Comparison of ENCODE assay signal across 19 mouse cellular contexts in genomic region chr8:109945153-109945632, GRCm38 (mm10). TPM values are rescaled to one million over a fixed set of nuclear protein-coding genes. Genes with fewer than 3 reads are reported as not detected.
A peak's percentile ranks its signal among the peaks of the same experiment; 100 is the strongest.
DNase-seq lines count a peak whose midpoint lies in the region; ATAC-seq and TF ChIP-seq lines count a peak whose summit lies in the region.
"Had no signal": no experiment of that assay in that cellular context is flagged by ENCODE, and none has a peak within 500 bp of the region (broad histone marks: within the 10 kb centered on the region; RNA-seq: fewer than 3 reads in every experiment).

No protein-coding gene starts in this region.

- WGBS in liver, adult 2 months: 72% methylated on average over 9 of the region's 9 CpGs
- 60% methylated on average over 9 of the region's 9 CpGs for WGBS in liver, embryonic 11.5 days
- 15% methylated on average over 9 of the region's 9 CpGs for WGBS in kidney, postnatal 0 days
- WGBS in stomach, postnatal 0 days: 37% methylated on average over 9 of the region's 9 CpGs
- WGBS in forebrain, embryonic 13.5 days: 62% methylated on average over 9 of the region's 9 CpGs

- no peak overlapping the region for H3K27ac ChIP-seq in liver, adult 2 months (replicated peaks; ENCODE audit: insufficient read depth, low read depth, low read length)
- no peak overlapping the region for H3K27ac ChIP-seq in liver, embryonic 11.5 days (ENCODE audit: low read depth, low read length)
- peak overlapping the region; percentile 60; the same call in 1 of the 2 replicates for H3K27ac ChIP-seq in embryonic fibroblast, embryonic 13.5 days (ENCODE audit: insufficient read depth, low read length)
- peak overlapping the region; percentile 64; the same call in 1 of the 2 replicates for H3K27ac ChIP-seq in kidney, postnatal 0 days
- H3K27ac ChIP-seq in stomach, postnatal 0 days (replicated peaks): no peak overlapping the region
- H3K27ac ChIP-seq in forebrain, embryonic 13.5 days: no peak overlapping the region
- H3K27ac ChIP-seq: liver, embryonic 13.5 days; neural tube, embryonic 13.5 days had no signal

- no peak for ATAC-seq in liver, embryonic 11.5 days (replicated peaks; ENCODE audit: low FRiP score)
- peak; percentile 63; the same call in 1 of the 2 replicates for ATAC-seq in kidney, postnatal 0 days (replicated peaks; ENCODE audit: low FRiP score, low read depth)
- peak; percentile 67 for ATAC-seq in stomach, postnatal 0 days (ENCODE audit: low FRiP score, low TSS enrichment)
- no peak for ATAC-seq in forebrain, embryonic 13.5 days

- H3K4me1 ChIP-seq in liver, adult 2 months (ENCODE audit: control insufficient read depth, insufficient read depth, low read length): no peaks in the 10 kb centered on the region
- H3K4me1 ChIP-seq in liver, embryonic 11.5 days (replicated peaks; ENCODE audit: control insufficient read depth, insufficient read depth, low read length): peaks cover 4% of the 10 kb centered on the region; the same call in 1 of the 2 replicates
- peaks cover 16% of the 10 kb centered on the region for H3K4me1 ChIP-seq in embryonic fibroblast, embryonic 13.5 days (ENCODE audit: control insufficient read depth, insufficient read depth, low read length)
- peaks cover 17% of the 10 kb centered on the region; the same call in 1 of the 2 replicates for H3K4me1 ChIP-seq in kidney, postnatal 0 days (replicated peaks; ENCODE audit: insufficient read depth, low read length)
- H3K4me1 ChIP-seq in stomach, postnatal 0 days (replicated peaks; ENCODE audit: control insufficient read depth, insufficient read depth): no peaks in the 10 kb centered on the region
- peaks cover 9% of the 10 kb centered on the region for H3K4me1 ChIP-seq in forebrain, embryonic 13.5 days

- peaks cover 3% of the 10 kb centered on the region; the same call in 1 of the 2 replicates for H3K36me3 ChIP-seq in liver, adult 2 months (ENCODE audit: control insufficient read depth, insufficient read depth, low read length)
- H3K36me3 ChIP-seq in liver, embryonic 11.5 days (ENCODE audit: control insufficient read depth, insufficient read depth, low read length): peaks cover 8% of the 10 kb centered on the region
- peaks cover 2% of the 10 kb centered on the region; the same call in 1 of the 2 replicates for H3K36me3 ChIP-seq in kidney, postnatal 0 days (ENCODE audit: insufficient read depth, low read length)
- peaks cover 2% of the 10 kb centered on the region; the same call in 1 of the 2 replicates for H3K36me3 ChIP-seq in stomach, postnatal 0 days (ENCODE audit: control insufficient read depth, insufficient read depth, low read length)
- H3K36me3 ChIP-seq in forebrain, embryonic 13.5 days (ENCODE audit: poor library complexity, severe bottlenecking): peaks cover 31% of the 10 kb centered on the region

- DNase-seq in liver, adult 2 months (ENCODE audit: extremely low read depth, low read depth, low spot score): peak; percentile 45
- no peak for DNase-seq in liver, embryonic 11.5 days (ENCODE audit: low spot score)
- DNase-seq in kidney, postnatal 0 days (ENCODE audit: low spot score): peak; percentile 66
- DNase-seq in stomach, postnatal 0 days (ENCODE audit: low spot score): no peak
- no peak for DNase-seq in spleen, adult 12 weeks (ENCODE audit: low spot score)
- no peak for DNase-seq in heart, postnatal 25 days (ENCODE audit: low spot score)
- DNase-seq: adrenal gland, postnatal 36 days; cerebellum, adult 2 months; heart, postnatal 36 days; liver, embryonic 13.5 days; lung, postnatal 36 days; midbrain, embryonic 14.5 days; right cerebral cortex, adult 18-20 months; thymus, postnatal 14 days had no signal

- H3K9me3 ChIP-seq in liver, embryonic 11.5 days (ENCODE audit: control insufficient read depth, low read length): no peaks in the 10 kb centered on the region
- H3K9me3 ChIP-seq in kidney, postnatal 0 days (replicated peaks; ENCODE audit: low read length): no peaks in the 10 kb centered on the region
- H3K9me3 ChIP-seq in stomach, postnatal 0 days (ENCODE audit: control insufficient read depth, low read length): no peaks in the 10 kb centered on the region
- H3K9me3 ChIP-seq in forebrain, embryonic 13.5 days (replicated peaks): no peaks in the 10 kb centered on the region
- H3K9me3 ChIP-seq: liver, embryonic 13.5 days; neural tube, embryonic 13.5 days had no signal

- H3K79me2 ChIP-seq in liver, adult 2 months (ENCODE audit: control insufficient read depth, insufficient read depth, low read length): no peaks in the 10 kb centered on the region

- TF ChIP-seq EP300 in stomach, postnatal 0 days (optimal IDR thresholded peaks at IDR 0.05): no peak

- no peak for TF ChIP-seq POLR2A in liver, adult 2 months (IDR thresholded peaks at IDR 0.05; ENCODE audit: extremely low read depth, insufficient read depth, low read length)
- TF ChIP-seq POLR2A in embryonic fibroblast, embryonic 13.5 days (IDR thresholded peaks at IDR 0.05; ENCODE audit: low read depth, low read length): no peak

- no peak overlapping the region for H3K4me3 ChIP-seq in liver, adult 2 months (ENCODE audit: insufficient read depth, low read depth, low read length)
- H3K4me3 ChIP-seq in liver, embryonic 11.5 days (ENCODE audit: low read depth, low read length): no peak overlapping the region
- H3K4me3 ChIP-seq in embryonic fibroblast, embryonic 13.5 days (ENCODE audit: insufficient read depth, low read length): no peak overlapping the region
- no peak overlapping the region for H3K4me3 ChIP-seq in kidney, postnatal 0 days (replicated peaks; ENCODE audit: low read depth, low read length)
- no peak overlapping the region for H3K4me3 ChIP-seq in stomach, postnatal 0 days (ENCODE audit: low read depth, low read length)
- H3K4me3 ChIP-seq in forebrain, embryonic 13.5 days: no peak overlapping the region
- H3K4me3 ChIP-seq: liver, embryonic 13.5 days; neural tube, embryonic 13.5 days had no signal

- intact Hi-C loops in heart, postnatal 25 days (cut with DNase I): no loop called here

- no peak overlapping the region for H3K9ac ChIP-seq in liver, adult 2 months (ENCODE audit: low read depth, low read length)
- no peak overlapping the region for H3K9ac ChIP-seq in liver, embryonic 11.5 days (ENCODE audit: low read depth, low read length)
- no peak overlapping the region for H3K9ac ChIP-seq in kidney, postnatal 0 days (ENCODE audit: low read depth, low read length)
- H3K9ac ChIP-seq in stomach, postnatal 0 days (ENCODE audit: low read length): no peak overlapping the region
- H3K9ac ChIP-seq in forebrain, embryonic 13.5 days: no peak overlapping the region
- H3K9ac ChIP-seq: liver, embryonic 13.5 days; neural tube, embryonic 13.5 days had no signal

- H3K27me3 ChIP-seq in liver, adult 2 months (ENCODE audit: control insufficient read depth, insufficient read depth, low read length): peaks cover 7% of the 10 kb centered on the region
- H3K27me3 ChIP-seq in liver, embryonic 11.5 days (replicated peaks; ENCODE audit: control insufficient read depth, insufficient read depth, low read length): peaks cover 26% of the 10 kb centered on the region
- no peaks in the 10 kb centered on the region for H3K27me3 ChIP-seq in kidney, postnatal 0 days (ENCODE audit: insufficient read depth, low read length)
- no peaks in the 10 kb centered on the region for H3K27me3 ChIP-seq in stomach, postnatal 0 days (ENCODE audit: control insufficient read depth, insufficient read depth, low read length)
- peaks cover 11% of the 10 kb centered on the region for H3K27me3 ChIP-seq in forebrain, embryonic 13.5 days

- no peak for TF ChIP-seq CTCF in liver, adult 2 months (IDR thresholded peaks at IDR 0.05; ENCODE audit: low read depth, low read length)
- TF ChIP-seq CTCF in embryonic fibroblast, embryonic 13.5 days (IDR thresholded peaks at IDR 0.05; ENCODE audit: borderline replicate concordance, insufficient read depth, low read length): no peak
- no peak for TF ChIP-seq CTCF in kidney, postnatal 0 days (IDR thresholded peaks at IDR 0.05; ENCODE audit: low read depth)
- TF ChIP-seq CTCF in stomach, postnatal 0 days (IDR thresholded peaks at IDR 0.05; ENCODE audit: low read depth): no peak

- no peak overlapping the region for H3K4me2 ChIP-seq in liver, embryonic 11.5 days
- no peak overlapping the region for H3K4me2 ChIP-seq in kidney, postnatal 0 days (ENCODE audit: low read length)
- H3K4me2 ChIP-seq in stomach, postnatal 0 days (replicated peaks; ENCODE audit: low read depth): no peak overlapping the region
- no peak overlapping the region for H3K4me2 ChIP-seq in forebrain, embryonic 13.5 days
- H3K4me2 ChIP-seq: liver, embryonic 13.5 days; neural tube, embryonic 13.5 days had no signal

RNA-seq across cellular contexts. Expression of gene Marveld3, which starts 16.8 kb away (rescaled TPM):
- 0.37 and 0.81 TPM in 2 replicates for total RNA-seq in liver, adult 2 months (2014; rRNA removed)
- 0.23 and 0.70 TPM in 2 replicates for polyA plus RNA-seq in liver, adult 2 months (2012; rRNA removed)
- 0.15 and 0.17 TPM in 2 replicates for polyA plus RNA-seq in liver, embryonic 11.5 days (2014; fragmentation: Nextera tagmentation; extraction: Ambion mirVana)
- polyA plus RNA-seq in embryonic fibroblast, embryonic 13.5 days (2011; ENCODE audit: insufficient read length, low read depth, missing spikeins): not detected in 2 replicates
- polyA plus RNA-seq in kidney, postnatal 0 days (2015; fragmentation: Nextera tagmentation; extraction: Ambion mirVana): 8.2 and 8.4 TPM in 2 replicates
- 3.2 and 4.1 TPM in 2 replicates for polyA plus RNA-seq in stomach, postnatal 0 days (2015; fragmentation: Nextera tagmentation; extraction: Ambion mirVana)
- 1.0 and 1.5 TPM in 2 replicates for polyA plus RNA-seq in forebrain, embryonic 13.5 days (2015; fragmentation: Nextera tagmentation; extraction: Ambion mirVana)
- under 1 TPM in 1 of 2 experiments, not detected in 1; 0.20 TPM for total RNA-seq in heart, postnatal 25 days (2021)
- polyA plus RNA-seq: liver, embryonic 13.5 days had no signal

RNA-seq across cellular contexts. Expression of gene Tat, which starts 45.0 kb away (rescaled TPM):
- 815 and 1,088 TPM in 2 replicates for total RNA-seq in liver, adult 2 months (2014; rRNA removed)
- polyA plus RNA-seq in liver, adult 2 months (2012; rRNA removed): 868 and 1,411 TPM in 2 replicates
- polyA plus RNA-seq in liver, embryonic 11.5 days (2014; fragmentation: Nextera tagmentation; extraction: Ambion mirVana): 0.22 TPM in 1 of 2 replicates, not detected in the other
- not detected in 2 replicates for polyA plus RNA-seq in embryonic fibroblast, embryonic 13.5 days (2011; ENCODE audit: insufficient read length, low read depth, missing spikeins)
- not detected in 2 replicates for polyA plus RNA-seq in kidney, postnatal 0 days (2015; fragmentation: Nextera tagmentation; extraction: Ambion mirVana)
- polyA plus RNA-seq in stomach, postnatal 0 days (2015; fragmentation: Nextera tagmentation; extraction: Ambion mirVana): 0.12 and 0.18 TPM in 2 replicates
- not detected in 2 replicates for polyA plus RNA-seq in forebrain, embryonic 13.5 days (2015; fragmentation: Nextera tagmentation; extraction: Ambion mirVana)
- total RNA-seq in heart, postnatal 25 days (2021): under 1 TPM; 0.78 to 0.83 TPM
- total RNA-seq: left cerebral cortex, adult 18-20 months had no signal
- polyA plus RNA-seq: cerebellum, adult 2 months; intestine, embryonic 14.5 days; midbrain, embryonic 14.5 days; neural tube, embryonic 13.5 days had no signal

Comparison
In these comparisons a context has a peak if more than half of its experiments do, and no peak if none do; other contexts are left out.
1. DNase-seq: peak in liver, adult 2 months (single experiment) and kidney, postnatal 0 days (single experiment); none in liver, embryonic 11.5 days (single experiment), stomach, postnatal 0 days (single experiment), spleen, adult 12 weeks (single experiment) and heart, postnatal 25 days (single experiment).
2. RNA of gene Tat, which starts 45.0 kb away (polyA plus RNA-seq): 868 to 1,411 TPM in liver, adult 2 months; 0.22 TPM in liver, embryonic 11.5 days, 0.12 to 0.18 TPM in stomach, postnatal 0 days, not detected in embryonic fibroblast, embryonic 13.5 days, not detected in kidney, postnatal 0 days and not detected in forebrain, embryonic 13.5 days; every median in the first group is over 100 times any median in the second.
3. H3K27ac ChIP-seq: peak in embryonic fibroblast, embryonic 13.5 days (single experiment) and kidney, postnatal 0 days (single experiment); none in liver, adult 2 months (single experiment), liver, embryonic 11.5 days (single experiment), stomach, postnatal 0 days (single experiment) and forebrain, embryonic 13.5 days (single experiment).
4. ATAC-seq: peak in kidney, postnatal 0 days (single experiment) and stomach, postnatal 0 days (single experiment); none in liver, embryonic 11.5 days (single experiment) and forebrain, embryonic 13.5 days (single experiment).